Mouse (Mus musculus) natural killer cell, adult 2 months (primary cell): ENCODE data around the gene Gga1.

Source experiments
- DNase-seq, 2 experiments: peaks; one replicate each; pipeline ENCODE4 v3.0.0; 2022; ENCODE audit warnings: low spot score in 2 of 2

Gga1 gene

DNA sequence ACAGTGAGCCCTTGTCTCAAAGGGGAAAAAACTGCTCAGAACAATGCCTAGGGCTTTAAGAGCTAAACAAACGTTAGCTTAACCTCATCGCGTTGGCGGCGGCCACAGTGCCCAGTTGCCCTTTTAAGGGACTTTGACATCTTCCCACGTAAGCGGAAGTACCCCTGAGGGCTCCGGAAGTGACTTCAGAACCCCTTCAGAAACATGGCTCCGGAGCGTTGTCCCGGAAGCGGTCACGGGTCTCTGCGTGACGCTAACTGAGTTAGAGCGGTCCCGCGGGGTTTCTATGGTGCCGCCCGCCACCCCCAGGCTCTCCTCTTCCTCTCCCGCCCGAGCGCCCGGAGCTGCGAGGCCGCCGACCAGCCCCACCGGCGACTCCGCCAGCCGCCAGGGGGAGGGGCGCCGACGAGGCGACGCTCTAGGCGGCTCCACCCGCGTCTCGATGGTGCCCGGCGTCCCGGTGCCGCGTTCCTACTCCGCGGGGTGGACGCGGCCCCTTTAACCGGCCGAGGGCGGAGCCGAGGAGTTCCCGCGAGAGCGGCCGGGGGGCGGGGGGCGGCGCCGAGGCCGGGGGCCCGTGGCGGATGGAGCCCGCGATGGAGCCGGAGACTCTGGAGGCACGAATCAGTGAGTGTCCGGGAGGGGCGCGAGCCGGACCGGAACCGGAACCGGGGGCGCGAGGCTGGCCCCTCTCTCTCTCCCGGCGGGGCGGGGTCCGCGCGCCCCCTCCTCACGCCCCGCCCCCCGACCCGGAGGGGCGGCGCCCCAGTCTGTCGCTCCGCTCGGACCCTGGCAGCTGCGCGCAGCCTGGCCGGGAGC is at the start of gene Gga1:
TSS of gene Gga1 (plus strand) at position 200 of the 819 bp plus-strand sequence.
- peak; percentile 96 for DNase-seq

DNA sequence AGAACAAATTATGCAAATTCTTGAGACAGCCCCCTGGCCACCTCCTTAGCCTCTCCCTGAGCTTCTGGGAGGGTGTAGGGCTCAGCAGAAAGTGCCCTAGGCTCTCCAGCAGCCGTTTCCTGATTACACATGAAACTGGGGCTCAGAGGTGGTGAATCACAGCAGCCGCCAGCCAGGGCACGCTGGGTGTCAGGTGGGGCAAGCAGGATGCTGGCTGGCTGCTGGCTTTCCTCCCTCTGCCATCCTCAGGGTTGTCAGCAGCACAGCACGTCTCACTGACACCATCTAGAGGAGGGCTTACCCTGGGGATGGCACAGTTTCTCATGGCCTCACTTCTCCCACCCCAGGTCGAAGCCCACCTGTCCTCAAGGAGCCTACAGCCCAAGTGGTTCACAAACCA is 48.7 kb upstream of the Gga1 start:
- DNase-seq, result peak in 1 of 2 experiments; percentile 34

GRCm38 (mm10) chr15:78829636-78830035 is 47.4 kb upstream of the Gga1 start:
- DNase-seq, result no peak

DNA sequence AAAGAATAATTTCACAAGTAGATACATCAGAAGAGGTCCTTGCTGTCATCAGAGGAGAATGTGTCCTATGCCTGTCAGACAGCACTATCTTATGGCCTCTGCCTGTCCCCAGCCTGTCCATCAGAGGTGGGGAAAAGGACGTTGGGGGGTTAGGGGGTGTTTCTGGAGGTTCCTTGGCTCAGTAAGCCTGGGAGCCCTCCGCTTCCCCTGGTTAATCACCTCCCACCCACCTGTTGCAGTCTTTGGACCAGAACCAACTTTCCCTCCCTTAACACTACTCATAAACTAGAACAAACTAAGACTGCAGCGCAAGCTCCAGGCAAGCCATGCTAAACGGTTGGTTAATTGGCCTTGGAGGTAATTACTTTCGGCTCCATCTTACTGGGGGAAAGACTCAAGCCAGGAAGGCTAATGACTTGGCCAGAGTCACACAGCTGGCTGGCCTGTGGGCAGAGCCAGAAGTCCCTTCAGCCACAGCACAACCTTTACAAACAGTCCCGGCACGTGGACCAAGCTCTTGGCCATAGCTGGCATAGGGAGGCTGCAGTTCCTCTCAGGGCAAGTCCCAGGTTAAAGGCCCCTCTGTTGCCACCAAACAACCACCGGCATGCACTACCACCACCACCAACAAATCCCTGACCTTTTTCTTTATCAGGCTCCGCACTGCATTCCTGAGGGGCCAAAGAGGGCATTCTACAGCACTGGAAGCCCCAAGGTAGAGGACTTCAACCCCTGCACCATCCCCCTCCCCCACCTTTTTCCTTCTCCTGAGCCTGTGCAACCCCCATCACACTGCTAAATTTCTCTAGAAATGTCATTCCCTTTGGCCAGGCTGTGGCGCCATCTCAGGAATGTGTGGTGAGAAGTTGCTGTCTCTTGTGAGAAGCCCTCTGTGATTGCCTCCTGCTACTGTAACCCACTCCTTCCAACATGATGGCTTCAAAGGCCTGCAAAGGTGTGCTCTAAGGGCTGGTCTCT is 46.0 kb upstream of the Gga1 start:
- no peak for DNase-seq

DNA sequence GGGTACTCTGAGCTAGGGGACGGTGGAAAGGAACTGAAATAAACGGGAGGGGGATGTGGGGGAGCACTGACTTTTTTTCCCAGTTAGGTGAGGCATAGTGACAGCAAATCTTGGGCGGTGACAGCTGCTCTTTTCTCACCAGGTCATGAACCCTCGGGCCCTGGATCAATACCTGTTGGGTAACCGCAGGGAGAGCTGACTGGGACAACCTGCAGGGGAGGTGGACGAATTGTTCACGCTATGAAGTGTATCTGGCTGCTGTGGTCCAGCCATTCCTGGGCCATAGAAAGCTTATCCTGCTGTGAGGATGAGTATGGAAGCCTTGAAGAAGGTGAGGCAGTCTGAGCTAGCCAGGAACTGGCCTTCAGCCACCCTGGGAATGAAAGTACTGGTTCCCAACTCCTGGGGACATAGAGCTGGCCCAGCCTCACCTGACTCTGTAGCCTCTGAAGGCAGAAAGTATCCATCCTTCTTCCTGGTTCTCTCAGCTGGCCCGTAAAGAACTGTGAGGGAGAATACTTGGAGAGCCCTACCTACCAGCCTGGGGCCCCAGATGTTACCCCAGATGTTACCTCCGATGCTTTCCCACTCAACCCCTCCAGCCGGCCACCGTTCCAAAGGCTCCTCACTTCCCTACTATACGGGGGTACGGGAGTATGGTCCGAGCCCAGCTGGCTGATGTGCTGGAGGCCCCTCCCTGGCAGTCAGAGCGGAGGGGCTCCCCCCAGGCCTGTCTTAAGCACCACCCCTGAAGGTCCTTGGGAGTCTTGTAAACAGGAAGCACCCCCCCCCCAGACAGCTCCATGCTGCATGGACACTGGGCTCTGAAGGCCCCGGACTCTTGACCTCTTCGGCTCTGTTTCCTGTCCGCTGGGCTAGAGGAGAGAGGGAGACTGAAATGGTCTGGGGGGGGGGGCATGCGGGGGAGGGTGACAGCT is 45.0 kb upstream of the Gga1 start:
- no peak for DNase-seq

DNA sequence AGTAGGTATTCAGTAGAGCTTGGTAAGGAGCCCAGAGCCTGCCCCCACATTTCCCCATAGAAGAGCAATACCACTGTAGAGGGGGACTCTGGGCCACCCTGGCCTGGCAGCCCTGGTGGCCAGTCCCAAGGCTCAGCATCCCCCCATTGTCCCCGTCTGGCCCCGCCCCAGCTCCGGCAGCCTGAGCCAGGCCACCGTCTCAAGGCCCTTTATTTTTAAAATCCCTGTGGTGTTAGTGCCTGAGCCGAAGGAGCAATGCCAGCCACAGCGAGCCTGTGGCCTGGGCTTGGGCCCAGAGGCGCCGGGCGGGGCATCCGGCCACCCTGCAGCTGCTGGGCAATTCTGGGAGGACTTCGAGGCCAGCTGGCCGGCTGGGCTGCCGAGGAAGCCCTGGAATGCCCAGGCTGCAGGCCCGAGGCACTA is 44.3 kb upstream of the Gga1 start:
- no peak for DNase-seq

DNA sequence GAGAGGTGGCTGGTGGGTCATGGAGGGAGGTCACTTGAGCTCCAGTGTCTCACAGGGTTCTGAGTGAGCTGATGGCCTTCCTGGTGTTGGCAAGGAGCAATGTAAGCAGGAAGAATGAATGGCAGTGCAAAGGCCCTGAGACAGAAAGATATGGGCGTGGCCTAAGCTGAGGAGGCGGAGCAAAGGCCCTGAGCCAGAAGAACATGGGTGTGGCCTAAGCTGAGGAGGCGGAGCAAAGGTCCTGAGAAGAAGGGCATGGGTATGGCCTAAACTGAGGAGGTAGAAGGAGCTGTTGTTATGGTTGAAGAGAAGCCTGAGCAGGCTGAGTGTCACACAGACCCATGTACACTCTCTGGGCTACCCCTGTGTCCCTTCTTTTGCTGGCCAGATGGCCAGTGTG is 43.4 kb upstream of the Gga1 start:
- no peak for DNase-seq

GRCm38 (mm10) chr15:78834233-78835005 is 42.6 kb upstream of the Gga1 start:
- no peak for DNase-seq

DNA sequence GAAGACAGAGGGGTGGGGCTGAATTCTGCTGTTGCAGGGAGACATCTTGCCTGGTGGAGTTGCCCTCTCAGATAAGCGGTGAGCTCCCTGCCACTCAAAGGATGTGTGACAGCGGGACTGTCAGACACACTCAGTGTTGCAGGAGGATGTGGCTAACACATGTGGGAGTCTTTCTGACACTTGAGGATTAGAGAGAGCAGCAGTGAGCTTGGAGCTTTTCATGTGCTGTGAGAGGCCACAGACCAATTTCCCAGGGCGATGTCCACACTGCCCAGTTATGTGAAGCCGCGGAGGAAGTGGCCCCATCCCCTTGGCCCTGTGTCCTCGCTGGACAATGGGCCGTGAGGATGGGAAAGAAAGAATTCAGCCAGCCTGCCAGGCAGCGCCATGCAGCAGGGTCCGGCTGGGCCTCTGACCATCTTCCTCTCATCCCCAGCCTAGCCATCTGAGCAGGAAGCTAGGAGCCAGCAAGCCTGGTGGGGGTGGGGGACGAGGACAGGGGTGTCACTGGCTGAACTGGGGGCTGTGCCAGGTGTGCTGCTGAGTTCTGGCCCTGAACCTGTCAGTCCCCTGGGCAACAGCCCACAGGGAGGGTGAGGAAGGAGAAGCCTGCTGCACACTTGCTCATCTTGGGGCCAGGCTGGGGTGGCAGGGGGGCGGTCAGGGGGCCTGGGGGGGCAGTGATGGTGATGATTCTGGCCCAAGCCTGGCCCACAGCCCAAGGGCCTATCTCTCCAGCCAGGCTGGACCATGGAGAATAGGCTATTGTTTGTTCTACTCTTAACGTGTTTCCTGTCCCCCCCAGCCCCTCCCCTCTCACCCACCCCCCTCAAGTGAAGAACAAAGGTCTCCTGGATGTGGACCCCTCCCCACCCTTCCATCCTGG is 41.5 kb upstream of the Gga1 start:
- peak; percentile 75 to 87 for DNase-seq

GRCm38 (mm10) chr15:78836086-78836621 is 40.8 kb upstream of the Gga1 start:
- DNase-seq, result no peak

DNA sequence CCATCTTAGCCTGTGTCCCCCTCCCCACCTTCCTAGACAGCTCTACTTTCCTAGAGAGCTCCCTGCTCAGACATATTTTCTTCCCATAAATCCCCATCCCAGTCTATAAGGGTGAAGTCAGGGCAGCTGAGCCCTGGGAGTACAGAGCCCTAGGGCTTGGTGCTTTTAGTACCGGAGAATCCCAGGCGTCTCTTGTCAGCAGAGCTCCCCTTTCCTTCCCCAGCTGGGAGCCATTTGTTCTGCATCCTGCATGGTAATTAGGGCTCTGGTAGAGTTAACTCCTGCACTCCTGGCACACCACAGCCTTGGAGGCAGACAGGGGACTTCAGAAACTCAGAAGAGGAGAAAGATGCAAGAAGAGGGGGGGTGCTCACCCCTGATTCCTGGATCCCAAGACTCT is 37.2 kb upstream of the Gga1 start:
- DNase-seq, result no peak

GRCm38 (mm10) chr15:78840241-78840640 is 36.7 kb upstream of the Gga1 start:
- DNase-seq, result no peak

DNA sequence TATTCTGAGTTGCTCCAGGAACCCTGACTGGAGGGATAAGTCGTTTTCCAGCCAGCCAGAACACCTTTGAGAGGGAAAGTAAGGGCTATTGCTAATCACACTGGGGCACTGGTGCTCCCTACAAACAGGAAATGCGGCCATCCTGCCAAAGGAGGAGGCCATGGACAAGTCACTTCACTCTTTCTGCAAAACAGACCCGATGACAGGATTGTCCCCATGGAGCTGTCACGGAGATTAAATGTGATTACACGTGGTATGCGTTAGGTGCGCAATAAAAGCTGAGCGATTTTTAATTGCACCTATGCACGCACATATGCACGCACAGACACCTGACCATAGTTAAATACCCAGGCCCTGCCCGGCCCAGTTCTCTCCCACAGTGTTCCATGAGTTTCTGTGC is 36.2 kb upstream of the Gga1 start:
- DNase-seq, result no peak

GRCm38 (mm10) chr15:78841161-78841790 is 35.7 kb upstream of the Gga1 start:
- no peak for DNase-seq

DNA sequence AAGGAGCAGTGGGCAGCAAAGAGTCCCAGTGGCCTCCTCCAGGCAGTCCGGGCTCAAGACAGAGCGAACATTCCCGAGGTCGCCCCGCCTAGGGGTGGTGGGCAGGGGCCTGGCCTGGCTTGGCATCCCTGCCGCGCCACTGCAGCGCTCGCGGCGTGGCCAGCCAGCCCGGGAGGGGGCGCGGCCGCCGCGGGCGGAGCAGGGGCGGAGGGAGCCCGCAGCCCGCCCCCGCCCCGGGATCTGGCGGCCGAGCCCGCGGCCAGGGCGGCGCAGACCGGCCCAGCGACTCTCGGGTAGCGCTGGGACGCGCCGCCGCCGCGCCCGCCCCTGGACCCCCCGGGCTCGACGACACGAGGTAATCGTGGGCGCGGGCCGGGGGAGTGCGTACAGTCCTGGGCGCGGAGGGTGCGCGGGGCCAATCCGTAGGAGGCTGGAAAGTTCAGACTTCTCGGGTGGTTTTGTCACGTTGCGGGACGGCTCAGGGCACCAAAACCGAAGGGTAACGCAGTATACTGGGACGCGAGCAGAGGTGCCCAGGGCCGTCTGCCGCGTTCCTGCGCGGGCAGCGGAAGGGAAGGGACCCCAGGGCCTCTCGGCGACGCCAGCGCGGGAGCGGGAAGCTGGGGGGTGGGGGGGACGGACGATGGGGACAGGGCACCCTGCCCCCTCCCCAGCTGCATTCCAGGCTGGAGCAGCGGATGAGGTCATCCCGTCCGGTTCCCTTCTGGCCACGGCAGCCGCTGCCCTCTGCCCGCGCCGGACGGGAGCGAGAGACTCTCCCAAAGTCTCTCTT is 34.4 kb upstream of the Gga1 start, which contains the start of gene Cdc42ep1:
TSS of gene Cdc42ep1 (plus strand) at position 254 of the 793 bp plus-strand sequence.
- DNase-seq, result no peak

GRCm38 (mm10) chr15:78843581-78844469 is 33.2 kb upstream of the Gga1 start:
- no peak for DNase-seq

GRCm38 (mm10) chr15:78844791-78845190 is 32.2 kb upstream of the Gga1 start:
- no peak for DNase-seq
